Mouse (Mus musculus): ENCODE results near the gene Hist1h4f. TPM values are rescaled to one million over a fixed set of nuclear protein-coding genes. Genes with fewer than 3 reads are reported as not detected.
"Not testable (repeated sequence)": the region's sequence is repeated elsewhere in the genome, so short reads cannot be mapped to it uniquely, and the experiment has no call there.

Hist1h4f gene
- polyA plus RNA-seq, 1 experiment from 2014 or later = 2.3 TPM

DNA sequence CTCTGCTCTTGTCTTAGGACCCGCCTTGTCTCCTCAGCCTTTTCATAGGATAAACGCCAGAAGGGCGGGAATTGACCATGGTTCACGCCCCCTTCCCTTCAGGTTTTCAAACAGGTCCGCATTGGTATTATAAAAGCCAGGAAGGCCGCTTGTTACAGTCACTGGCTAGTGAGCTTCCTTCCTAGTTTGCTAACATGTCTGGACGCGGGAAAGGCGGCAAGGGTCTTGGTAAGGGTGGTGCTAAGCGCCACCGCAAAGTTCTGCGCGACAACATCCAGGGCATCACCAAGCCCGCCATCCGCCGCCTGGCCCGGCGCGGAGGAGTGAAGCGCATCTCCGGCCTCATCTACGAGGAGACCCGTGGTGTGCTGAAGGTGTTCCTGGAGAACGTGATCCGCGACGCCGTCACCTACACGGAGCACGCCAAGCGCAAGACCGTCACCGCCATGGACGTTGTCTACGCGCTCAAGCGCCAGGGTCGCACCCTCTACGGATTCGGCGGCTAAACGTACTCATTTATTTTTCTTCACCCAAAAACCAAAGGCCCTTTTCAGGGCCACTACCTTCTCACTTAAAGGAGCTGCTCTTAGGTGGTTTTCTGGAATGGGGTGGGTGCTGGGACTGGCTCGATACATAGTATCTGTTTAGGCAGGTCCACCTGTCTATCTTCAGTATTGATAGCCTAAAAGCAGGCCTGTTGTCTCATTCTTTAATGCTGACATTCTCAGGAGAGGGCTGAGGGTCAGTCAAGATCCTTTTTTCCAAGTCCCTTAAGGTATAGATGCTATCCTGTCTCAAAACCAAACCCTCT lies 30.2 kb upstream of the Hist1h4f start, which contains the start of gene Hist1h4d:
Hist1h4d (plus strand) TSS at position 191 of the 811 bp plus-strand sequence.
- H3K9ac ChIP-seq (ENCODE audit: low read length) = peak within 1 kb of the TSS; percentile 83
- ATAC-seq (ENCODE audit: insufficient number of reproducible peaks, low FRiP score, low TSS enrichment, low read depth) (peak; percentile 89), DNase-seq (ENCODE audit: low spot score) (peak; percentile 99)
- WGBS = 0% methylated on average over 41 of the region's 43 CpGs
- peak within 1 kb of the TSS; percentile 98 for H3K27ac ChIP-seq (replicated peaks; ENCODE audit: low read depth, low read length)
- H3K4me3 ChIP-seq (ENCODE audit: low read depth, low read length) = peak within 1 kb of the TSS; percentile 54
- no peaks in the 10 kb centered on the region for H3K9me3 ChIP-seq (ENCODE audit: control insufficient read depth, low read length)
- peak within 1 kb of the TSS; percentile 82 for H3K4me2 ChIP-seq (ENCODE audit: low read depth, severe bottlenecking)
- no peaks in the 10 kb centered on the region for H3K27me3 ChIP-seq (ENCODE audit: control insufficient read depth, insufficient read depth, low read length)
- H3K36me3 ChIP-seq (ENCODE audit: control insufficient read depth, insufficient read depth, low read length) = no peaks in the 10 kb centered on the region
- peaks cover 11% of the 10 kb centered on the region for H3K4me1 ChIP-seq (ENCODE audit: control insufficient read depth, insufficient read depth, low read length)

DNA sequence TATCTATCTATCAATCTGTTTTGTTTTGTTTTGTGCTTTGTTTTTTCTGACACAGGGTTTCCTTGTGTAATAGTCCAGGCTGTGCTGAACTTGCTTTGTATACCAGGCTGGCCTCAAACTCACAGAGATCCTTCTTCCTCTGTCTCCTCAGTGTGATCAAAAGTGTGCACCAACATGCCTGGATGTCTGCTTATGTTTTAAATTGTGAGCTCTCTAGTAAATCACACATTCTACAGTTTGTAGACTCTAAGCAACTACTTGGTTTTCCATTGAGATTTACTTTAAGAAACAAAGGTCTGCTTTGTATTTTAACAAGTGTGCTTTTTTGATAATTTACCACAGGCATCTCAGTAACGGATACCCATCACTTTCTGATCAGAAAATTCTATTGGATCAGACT lies 26.4 kb upstream of the Hist1h4f start:
- 97% methylated on average over 1 of the region's 1 CpGs for WGBS
- H3K4me3 ChIP-seq (ENCODE audit: low read depth, low read length) = no peak overlapping the region
- peaks cover 10% of the 10 kb centered on the region for H3K4me1 ChIP-seq (ENCODE audit: control insufficient read depth, insufficient read depth, low read length)
- no peaks in the 10 kb centered on the region for H3K36me3 ChIP-seq (ENCODE audit: control insufficient read depth, insufficient read depth, low read length)
- H3K9me3 ChIP-seq (ENCODE audit: control insufficient read depth, low read length) = no peaks in the 10 kb centered on the region
- no peak overlapping the region for H3K4me2 ChIP-seq (ENCODE audit: low read depth, severe bottlenecking)
- no peak for DNase-seq (ENCODE audit: low spot score)
- no peaks in the 10 kb centered on the region for H3K27me3 ChIP-seq (ENCODE audit: control insufficient read depth, insufficient read depth, low read length)
- ATAC-seq (ENCODE audit: insufficient number of reproducible peaks, low FRiP score, low TSS enrichment, low read depth) = no peak
- H3K27ac ChIP-seq (replicated peaks; ENCODE audit: low read depth, low read length) = no peak overlapping the region
- no peak overlapping the region for H3K9ac ChIP-seq (ENCODE audit: low read length)

GRCm38 (mm10) chr13:23576906-23577639 lies 25.6 kb upstream of the Hist1h4f start:
- Histone ChIP-seq H3K9me3 (ENCODE audit: control insufficient read depth, low read length) (no peaks in the 10 kb centered on the region), H3K27ac (replicated peaks; ENCODE audit: low read depth, low read length) (peak overlapping the region; percentile 94), H3K4me1 (ENCODE audit: control insufficient read depth, insufficient read depth, low read length) (peaks cover 7% of the 10 kb centered on the region; the same call in 1 of the 2 replicates), H3K27me3 (ENCODE audit: control insufficient read depth, insufficient read depth, low read length) (no peaks in the 10 kb centered on the region), H3K4me3 (ENCODE audit: low read depth, low read length) (peak overlapping the region; percentile 45), H3K36me3 (ENCODE audit: control insufficient read depth, insufficient read depth, low read length) (no peaks in the 10 kb centered on the region), H3K4me2 (ENCODE audit: low read depth, severe bottlenecking) (peak overlapping the region; percentile 69), H3K9ac (ENCODE audit: low read length) (peak overlapping the region; percentile 85)
- ATAC-seq (ENCODE audit: insufficient number of reproducible peaks, low FRiP score, low TSS enrichment, low read depth) (no peak), DNase-seq (ENCODE audit: low spot score) (peak; percentile 47)
- WGBS = 59% methylated on average over 6 of the region's 6 CpGs

GRCm38 (mm10) chr13:23576351-23576881 lies 25.0 kb upstream of the Hist1h4f start:
- Histone ChIP-seq H3K36me3 (ENCODE audit: control insufficient read depth, insufficient read depth, low read length) (no peaks in the 10 kb centered on the region), H3K9ac (ENCODE audit: low read length) (peak overlapping the region; percentile 85), H3K27me3 (ENCODE audit: control insufficient read depth, insufficient read depth, low read length) (no peaks in the 10 kb centered on the region), H3K4me3 (ENCODE audit: low read depth, low read length) (peak overlapping the region; percentile 45), H3K4me2 (ENCODE audit: low read depth, severe bottlenecking) (peak overlapping the region; percentile 69), H3K9me3 (ENCODE audit: control insufficient read depth, low read length) (no peaks in the 10 kb centered on the region), H3K27ac (replicated peaks; ENCODE audit: low read depth, low read length) (peak overlapping the region; percentile 94), H3K4me1 (ENCODE audit: control insufficient read depth, insufficient read depth, low read length) (peaks cover 7% of the 10 kb centered on the region; the same call in 1 of the 2 replicates)
- ATAC-seq (ENCODE audit: insufficient number of reproducible peaks, low FRiP score, low TSS enrichment, low read depth) (no peak), DNase-seq (ENCODE audit: low spot score) (peak; percentile 76)
- 4% methylated on average over 7 of the region's 7 CpGs for WGBS

GRCm38 (mm10) chr13:23575864-23576313 lies 24.4 kb upstream of the Hist1h4f start:
- peak overlapping the region; percentile 94 for H3K27ac ChIP-seq (replicated peaks; ENCODE audit: low read depth, low read length)
- peak overlapping the region; percentile 69 for H3K4me2 ChIP-seq (ENCODE audit: low read depth, severe bottlenecking)
- 2% methylated on average over 8 of the region's 40 CpGs for WGBS
- not testable (repeated sequence) for H3K27me3 ChIP-seq (ENCODE audit: control insufficient read depth, insufficient read depth, low read length); H3K36me3 ChIP-seq (ENCODE audit: control insufficient read depth, insufficient read depth, low read length); H3K9me3 ChIP-seq (ENCODE audit: control insufficient read depth, low read length); ATAC-seq (ENCODE audit: insufficient number of reproducible peaks, low FRiP score, low TSS enrichment, low read depth); H3K4me1 ChIP-seq (ENCODE audit: control insufficient read depth, insufficient read depth, low read length)
- H3K4me3 ChIP-seq (ENCODE audit: low read depth, low read length) = peak overlapping the region; percentile 45
- H3K9ac ChIP-seq (ENCODE audit: low read length) = peak overlapping the region; percentile 85
- peak; percentile 65 for DNase-seq (ENCODE audit: low spot score)

- peak; percentile 68 for ATAC-seq (ENCODE audit: insufficient number of reproducible peaks, low FRiP score, low TSS enrichment, low read depth)
- under 1% methylated on average over 18 of the region's 18 CpGs for WGBS
- H3K4me3 ChIP-seq (ENCODE audit: low read depth, low read length) = peak within 1 kb of the TSS; percentile 45
Observed at GRCm38 (mm10) chr13:23575271-23575851, 23.9 kb upstream of the Hist1h4f start, which contains the start of gene Hist1h3d. Gene Hist1h3d, plus strand, starts transcription at chr13:23575763.

GRCm38 (mm10) chr13:23574546-23575170 lies 23.2 kb upstream of the Hist1h4f start:
- Histone ChIP-seq H3K9ac (ENCODE audit: low read length) (peak overlapping the region; percentile 60; the same call in 1 of the 2 replicates), H3K4me3 (ENCODE audit: low read depth, low read length) (peak overlapping the region; percentile 28), H3K27ac (replicated peaks; ENCODE audit: low read depth, low read length) (peak overlapping the region; percentile 95), H3K4me2 (ENCODE audit: low read depth, severe bottlenecking) (peak overlapping the region; percentile 43; the same call in 1 of the 2 replicates)
- not testable (repeated sequence) for H3K36me3 ChIP-seq (ENCODE audit: control insufficient read depth, insufficient read depth, low read length); ATAC-seq (ENCODE audit: insufficient number of reproducible peaks, low FRiP score, low TSS enrichment, low read depth); H3K9me3 ChIP-seq (ENCODE audit: control insufficient read depth, low read length); H3K27me3 ChIP-seq (ENCODE audit: control insufficient read depth, insufficient read depth, low read length); H3K4me1 ChIP-seq (ENCODE audit: control insufficient read depth, insufficient read depth, low read length)
- under 1% methylated on average over 6 of the region's 39 CpGs for WGBS
- peak; percentile 30 for DNase-seq (ENCODE audit: low spot score)

More at GRCm38 (mm10) chr13:23575271-23575851, 23.9 kb upstream of the Hist1h4f start, which contains the start of gene Hist1h3d:
- Histone ChIP-seq H3K9me3 (ENCODE audit: control insufficient read depth, low read length) (no peaks in the 10 kb centered on the region), H3K9ac (ENCODE audit: low read length) (peak within 1 kb of the TSS; percentile 85), H3K4me2 (ENCODE audit: low read depth, severe bottlenecking) (peak within 1 kb of the TSS; percentile 69), H3K36me3 (ENCODE audit: control insufficient read depth, insufficient read depth, low read length) (no peaks in the 10 kb centered on the region), H3K4me1 (ENCODE audit: control insufficient read depth, insufficient read depth, low read length) (peaks cover 5% of the 10 kb centered on the region; the same call in 1 of the 2 replicates), H3K27ac (replicated peaks; ENCODE audit: low read depth, low read length) (peak within 1 kb of the TSS; percentile 94), H3K27me3 (ENCODE audit: control insufficient read depth, insufficient read depth, low read length) (no peaks in the 10 kb centered on the region)
- peak; percentile 75 for DNase-seq (ENCODE audit: low spot score)

Data from limb, embryonic 11.5 days (tissue).